9 mouse cellular contexts compared by ENCODE assay signal in the genomic region with DNA sequence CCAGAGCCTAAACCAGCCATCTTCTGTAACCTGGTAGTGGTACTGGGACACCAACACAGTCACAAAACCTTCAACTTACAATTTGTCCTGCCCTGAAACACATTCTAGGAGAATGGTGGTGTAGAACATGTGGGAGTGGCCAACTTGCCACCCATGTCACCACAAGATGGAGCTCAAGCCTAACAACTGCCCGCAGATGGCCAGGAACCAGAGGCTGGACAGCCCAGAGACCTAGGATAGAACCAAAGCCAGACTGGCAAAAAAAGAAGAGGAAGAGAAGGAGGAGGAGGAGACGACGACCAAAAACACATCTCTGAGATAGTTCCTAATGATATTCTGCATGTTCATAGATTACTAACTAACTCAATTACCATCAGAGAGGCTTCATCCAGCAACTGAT. TPM values are rescaled to one million over a fixed set of nuclear protein-coding genes. Genes with fewer than 3 reads are reported as not detected.
DNase-seq lines count a peak whose midpoint lies in the region; ATAC-seq lines count a peak whose summit lies in the region.
"Had no signal": no experiment of that assay in that cellular context is flagged by ENCODE, and none has a peak within 500 bp of the region (broad histone marks: within the 10 kb centered on the region; RNA-seq: fewer than 3 reads in every experiment).

No protein-coding gene starts in this region.

- no peak overlapping the region for H3K4me3 ChIP-seq in stomach, embryonic 16.5 days (replicated peaks; ENCODE audit: low read length)
- H3K4me3 ChIP-seq: neural tube, embryonic 12.5 days had no signal

- intact Hi-C loops in heart, postnatal 25 days (cut with DNase I), result loop anchor here (1.0 to 2.0 kb wide), 3 partner anchors 240 to 652 kb away; no protein-coding TSS in a partner anchor
- intact Hi-C loops in left cerebral cortex, postnatal 10 days (cut with DNase I), result loop anchor here (2.0 kb wide), 1 partner anchor 512 kb away; no protein-coding TSS in a partner anchor

- no peak for ATAC-seq in CD4-positive, CD25-positive, alpha-beta regulatory T cell, adult 4 months
- ATAC-seq in stomach, embryonic 16.5 days (ENCODE audit: insufficient read depth, low FRiP score), result peak; percentile 54; the same call in 1 of the 2 replicates

- no peaks in the 10 kb centered on the region for H3K27me3 ChIP-seq in stomach, embryonic 16.5 days (ENCODE audit: control insufficient read depth, insufficient read depth, low read length)
- H3K27me3 ChIP-seq: neural tube, embryonic 12.5 days had no signal

- H3K4me1 ChIP-seq in stomach, embryonic 16.5 days (ENCODE audit: control insufficient read depth, insufficient read depth, low read length), result peaks cover 9% of the 10 kb centered on the region

- H3K4me2 ChIP-seq in stomach, embryonic 16.5 days (ENCODE audit: low read depth, low read length), result no peak overlapping the region
- H3K4me2 ChIP-seq: neural tube, embryonic 12.5 days had no signal

- H3K9me3 ChIP-seq in stomach, embryonic 16.5 days (replicated peaks; ENCODE audit: control insufficient read depth, low read length), result no peaks in the 10 kb centered on the region
- H3K9me3 ChIP-seq: neural tube, embryonic 12.5 days had no signal

- WGBS in stomach, embryonic 16.5 days, result 2% methylated on average over 3 of the region's 3 CpGs

- DNase-seq in CD4-positive, CD25-positive, alpha-beta regulatory T cell, adult 2 months (ENCODE audit: low read depth, low spot score), result peak; percentile 80
- peak; percentile 82 for DNase-seq in adrenal gland, postnatal 10 days
- DNase-seq in embryo, embryonic 9.5 days (ENCODE audit: extremely low spot score), result peak; percentile 80
- peak; percentile 52 for DNase-seq in heart, postnatal 25 days (ENCODE audit: low spot score)
- DNase-seq in left cerebral cortex, postnatal 10 days (ENCODE audit: extremely low spot score in 1 of 2, low spot score in 2 of 2), result peak; percentile 49 to 79
- DNase-seq in naive thymus-derived CD4-positive, alpha-beta T cell, adult 2 months (ENCODE audit: low read depth), result peak; percentile 76

- H3K27ac ChIP-seq in stomach, embryonic 16.5 days (ENCODE audit: low read length), result no peak overlapping the region
- H3K27ac ChIP-seq: neural tube, embryonic 12.5 days had no signal

- no peaks in the 10 kb centered on the region for H3K36me3 ChIP-seq in stomach, embryonic 16.5 days (ENCODE audit: control insufficient read depth, insufficient read depth, low read length)
- H3K36me3 ChIP-seq: neural tube, embryonic 12.5 days had no signal

- H3K9ac ChIP-seq in stomach, embryonic 16.5 days (ENCODE audit: low read length), result no peak overlapping the region
- H3K9ac ChIP-seq: neural tube, embryonic 12.5 days had no signal

RNA-seq across cellular contexts. Expression of a gene that starts 24.4 kb away (rescaled TPM):
- polyA plus RNA-seq in CD4-positive, CD25-positive, alpha-beta regulatory T cell, adult 4 months (2017; shearing (Covaris generic)), result 10 to 100 TPM; 85.5 to 94.9 TPM
- 10 to 100 TPM; 60.0 to 65.8 TPM for total RNA-seq in adrenal gland, postnatal 10 days (2021)
- total RNA-seq in heart, postnatal 25 days (2021), result 10 to 100 TPM; 78.6 to 79.4 TPM
- 100 to 1,000 TPM; 111 to 124 TPM for total RNA-seq in left cerebral cortex, postnatal 10 days (2021)
- polyA plus RNA-seq in stomach, embryonic 16.5 days (2015; fragmentation: Nextera tagmentation; extraction: Ambion mirVana), result 65.1 and 68.7 TPM in 2 replicates

RNA-seq across cellular contexts. Expression of a gene that starts 42.1 kb away (rescaled TPM):
- 10 to 100 TPM; 12.8 to 17.3 TPM for polyA plus RNA-seq in CD4-positive, CD25-positive, alpha-beta regulatory T cell, adult 4 months (2017; shearing (Covaris generic))
- 10 to 100 TPM; 64.8 to 65.9 TPM for total RNA-seq in adrenal gland, postnatal 10 days (2021)
- 10 to 100 TPM; 56.9 to 65.6 TPM for total RNA-seq in heart, postnatal 25 days (2021)
- total RNA-seq in left cerebral cortex, postnatal 10 days (2021), result 100 to 1,000 TPM; 156 to 162 TPM
- polyA plus RNA-seq in stomach, embryonic 16.5 days (2015; fragmentation: Nextera tagmentation; extraction: Ambion mirVana), result 7.1 and 8.2 TPM in 2 replicates
